Mouse (Mus musculus): ENCODE data around the gene Gm20773. TPM values are rescaled to one million over a fixed set of nuclear protein-coding genes. Genes with fewer than 3 reads are reported as not detected.
"Not testable (repeated sequence)": the region's sequence is repeated elsewhere in the genome, so short reads cannot be mapped to it uniquely, and the experiment has no call there.

Gene Gm20773
- not detected in 2 replicates for polyA plus RNA-seq (2015; fragmentation: Nextera tagmentation; extraction: Ambion mirVana)

DNA sequence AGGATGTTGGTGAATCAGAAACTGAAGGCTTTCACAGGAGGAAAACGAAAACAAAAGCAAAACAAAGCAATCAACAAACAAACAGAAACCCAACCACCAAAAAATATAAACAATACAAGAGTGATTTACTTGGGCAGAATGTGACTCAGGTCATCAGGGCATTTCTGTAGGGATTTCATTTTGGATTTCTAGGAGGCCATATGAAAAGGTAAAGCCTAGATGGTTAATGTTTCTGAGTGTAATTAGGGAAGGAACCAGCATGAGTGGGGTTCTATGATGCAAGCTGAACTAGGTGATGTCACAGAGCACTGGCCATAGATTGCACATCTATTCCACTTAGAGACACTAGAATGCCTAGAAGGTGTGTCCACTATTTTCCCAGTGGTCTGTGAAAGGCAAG, at the start of gene Gm20773:
TSS of gene Gm20773 (plus strand) at position 301 of the 400 bp plus-strand sequence.
- WGBS, result no CpG with 5 or more reads among the region's 1 CpGs
- not testable (repeated sequence) for H3K36me3 ChIP-seq (ENCODE audit: insufficient read depth, low read length); H3K9ac ChIP-seq (replicated peaks; ENCODE audit: low read length); H3K4me1 ChIP-seq (ENCODE audit: insufficient read depth, low read length); H3K9me3 ChIP-seq (ENCODE audit: low read length); H3K27me3 ChIP-seq (ENCODE audit: insufficient read depth, low read length); H3K27ac ChIP-seq (ENCODE audit: low read length); H3K4me3 ChIP-seq (ENCODE audit: low read length); ATAC-seq (ENCODE audit: low FRiP score, low TSS enrichment); H3K4me2 ChIP-seq (replicated peaks; ENCODE audit: low read depth, low read length)

DNA sequence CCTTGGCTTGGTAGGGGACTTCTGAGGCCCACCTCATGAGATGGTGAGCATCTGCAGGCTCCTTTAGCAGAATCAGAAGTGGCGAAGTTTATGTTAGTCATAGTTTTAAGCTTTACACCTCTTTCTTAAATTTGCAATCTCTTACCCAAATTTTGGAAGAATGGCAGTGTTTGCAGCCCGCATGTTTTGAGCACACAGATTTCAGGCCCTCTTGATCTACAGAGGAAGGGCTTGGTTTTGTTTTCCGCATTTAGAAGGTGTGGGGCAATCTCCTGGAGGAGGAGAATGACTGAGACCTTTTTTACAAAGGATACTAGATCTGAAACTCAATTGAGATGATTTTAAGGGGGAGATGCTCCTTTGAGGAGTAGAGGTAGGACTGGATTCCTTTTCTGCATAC, 28.3 kb upstream of the Gm20773 start, which contains the start of gene Gm21866:
TSS of gene Gm21866 (minus strand) at position 101 of the 400 bp plus-strand sequence.
- not testable (repeated sequence) for H3K4me3 ChIP-seq (ENCODE audit: low read length); H3K27me3 ChIP-seq (ENCODE audit: insufficient read depth, low read length); H3K36me3 ChIP-seq (ENCODE audit: insufficient read depth, low read length); H3K9me3 ChIP-seq (ENCODE audit: low read length); H3K27ac ChIP-seq (ENCODE audit: low read length); H3K9ac ChIP-seq (replicated peaks; ENCODE audit: low read length); H3K4me2 ChIP-seq (replicated peaks; ENCODE audit: low read depth, low read length); ATAC-seq (ENCODE audit: low FRiP score, low TSS enrichment); H3K4me1 ChIP-seq (ENCODE audit: insufficient read depth, low read length)
- WGBS, result no CpG with 5 or more reads among the region's 3 CpGs

Other genes with a start within 250 kb of the Gm20773 start
- gene Gm21440, start 241.6 kb upstream of the Gm20773 start, polyA plus RNA-seq (2015; fragmentation: Nextera tagmentation; extraction: Ambion mirVana), result not detected in 2 replicates
- gene Gm21454, start 241.6 kb upstream of the Gm20773 start, polyA plus RNA-seq (2015; fragmentation: Nextera tagmentation; extraction: Ambion mirVana), result not detected in 2 replicates
- gene Gm21725, start 145.0 kb upstream of the Gm20773 start, polyA plus RNA-seq (2015; fragmentation: Nextera tagmentation; extraction: Ambion mirVana), result not detected in 2 replicates
- not detected in 2 replicates for gene Gm21866, start 28.4 kb upstream of the Gm20773 start, polyA plus RNA-seq (2015; fragmentation: Nextera tagmentation; extraction: Ambion mirVana)

All from kidney, embryonic 16.5 days (tissue).